ENCODE assay signal across 8 mouse cellular contexts in the genomic region with DNA sequence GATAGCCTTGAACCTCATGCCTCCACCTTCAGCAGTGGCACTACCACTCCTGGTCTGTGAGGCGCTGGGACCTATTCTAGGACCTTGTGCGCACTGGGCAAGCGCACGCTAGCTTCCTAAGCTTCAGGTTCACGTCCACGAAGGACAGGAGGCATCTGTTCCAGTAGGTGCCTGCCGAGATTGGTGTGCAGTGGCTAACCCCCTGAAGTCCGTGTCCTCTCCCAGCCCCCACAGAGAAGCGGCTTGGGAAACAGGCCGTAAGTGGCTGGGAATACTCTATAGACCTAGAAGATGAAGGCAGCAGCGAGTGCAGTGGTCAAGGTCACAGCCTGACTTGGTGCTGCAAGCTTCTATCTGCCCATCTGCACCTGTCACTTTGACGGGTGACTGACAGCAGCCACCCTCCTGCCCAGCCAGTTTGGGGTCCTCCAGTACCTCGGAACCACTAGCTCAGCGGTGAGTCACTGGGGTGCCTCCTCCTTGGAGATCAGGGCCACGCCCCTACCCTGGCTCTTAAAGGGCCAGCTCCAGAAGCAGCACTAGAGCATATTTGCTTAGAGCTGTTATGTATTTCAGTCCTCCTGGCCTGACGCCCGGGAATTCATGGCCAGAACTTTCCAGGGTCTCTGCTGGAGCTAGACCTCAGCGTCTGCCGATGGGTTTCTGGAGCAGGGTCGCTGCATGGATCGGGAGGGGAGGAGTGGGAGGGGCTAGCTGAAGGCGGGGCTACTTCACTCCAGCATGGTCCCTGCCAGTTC. TPM values are rescaled to one million over a fixed set of nuclear protein-coding genes. Genes with fewer than 3 reads are reported as not detected.
DNase-seq lines count a peak whose midpoint lies in the region; ATAC-seq and TF ChIP-seq lines count a peak whose summit lies in the region.

No protein-coding gene starts in this region.

- H3K4me1 ChIP-seq in embryonic facial prominence, embryonic 10.5 days = peaks cover 76% of the 10 kb centered on the region
- peaks cover 21% of the 10 kb centered on the region for H3K4me1 ChIP-seq in kidney, adult 2 months (ENCODE audit: control insufficient read depth, insufficient read depth, low read length)
- H3K4me1 ChIP-seq in limb, embryonic 13.5 days = peaks cover 77% of the 10 kb centered on the region
- H3K4me1 ChIP-seq in midbrain, embryonic 14.5 days (ENCODE audit: control insufficient read depth, insufficient read depth, low read length) = peaks cover 49% of the 10 kb centered on the region

- TF ChIP-seq POLR2A in kidney, adult 2 months (IDR thresholded peaks at IDR 0.05; ENCODE audit: low read depth, low read length) = no peak

- peaks cover 19% of the 10 kb centered on the region for H3K36me3 ChIP-seq in embryonic facial prominence, embryonic 10.5 days (replicated peaks)
- H3K36me3 ChIP-seq in kidney, adult 2 months (ENCODE audit: control insufficient read depth, insufficient read depth, low read length) = no peaks in the 10 kb centered on the region
- H3K36me3 ChIP-seq in limb, embryonic 13.5 days = peaks cover 7% of the 10 kb centered on the region
- H3K36me3 ChIP-seq in midbrain, embryonic 14.5 days (ENCODE audit: control insufficient read depth, insufficient read depth, low read length) = 0 out of 2 replicates have a peak, but pooled peaks cover 3% of the 10 kb centered on the region

- 14% methylated on average over 22 of the region's 22 CpGs for WGBS in embryonic facial prominence, embryonic 10.5 days
- WGBS in kidney, adult 2 months = 13% methylated on average over 22 of the region's 22 CpGs
- 14% methylated on average over 22 of the region's 22 CpGs for WGBS in limb, embryonic 13.5 days
- 12% methylated on average over 22 of the region's 22 CpGs for WGBS in midbrain, embryonic 14.5 days

- no peaks in the 10 kb centered on the region for H3K9me3 ChIP-seq in embryonic facial prominence, embryonic 10.5 days
- H3K9me3 ChIP-seq in limb, embryonic 13.5 days = no peaks in the 10 kb centered on the region
- H3K9me3 ChIP-seq in midbrain, embryonic 14.5 days (ENCODE audit: control insufficient read depth, low read length) = no peaks in the 10 kb centered on the region

- peak overlapping the region; percentile 62 for H3K4me3 ChIP-seq in embryonic facial prominence, embryonic 10.5 days
- H3K4me3 ChIP-seq in kidney, adult 2 months (ENCODE audit: insufficient read depth, low read depth, low read length) = peak overlapping the region; percentile 74
- H3K4me3 ChIP-seq in limb, embryonic 13.5 days = peak overlapping the region; percentile 45
- H3K4me3 ChIP-seq in midbrain, embryonic 14.5 days (replicated peaks; ENCODE audit: low read depth, low read length) = peak overlapping the region; percentile 30

- H3K27me3 ChIP-seq in embryonic facial prominence, embryonic 10.5 days (replicated peaks; ENCODE audit: low read depth, poor library complexity, severe bottlenecking) = no peaks in the 10 kb centered on the region
- no peaks in the 10 kb centered on the region for H3K27me3 ChIP-seq in kidney, adult 2 months (replicated peaks; ENCODE audit: control insufficient read depth, insufficient read depth, low read length)
- H3K27me3 ChIP-seq in limb, embryonic 13.5 days = no peaks in the 10 kb centered on the region
- no peaks in the 10 kb centered on the region for H3K27me3 ChIP-seq in midbrain, embryonic 14.5 days (ENCODE audit: control insufficient read depth, insufficient read depth, low read length)

- H3K27ac ChIP-seq in embryonic facial prominence, embryonic 10.5 days (replicated peaks) = peak overlapping the region; percentile 31
- peak overlapping the region; percentile 30; the same call in 1 of the 2 replicates for H3K27ac ChIP-seq in kidney, adult 2 months (ENCODE audit: insufficient read depth, low read depth, low read length)
- H3K27ac ChIP-seq in limb, embryonic 13.5 days = peak overlapping the region; percentile 39; the same call in 1 of the 2 replicates
- no peak overlapping the region for H3K27ac ChIP-seq in midbrain, embryonic 14.5 days (replicated peaks; ENCODE audit: low read depth, low read length)

- no peak for TF ChIP-seq CTCF in kidney, adult 2 months (conservative IDR thresholded peaks at IDR 0.05; ENCODE audit: insufficient read depth, insufficient read length, low read depth, low read length)

- H3K9ac ChIP-seq in limb, embryonic 13.5 days = peak overlapping the region; percentile 55
- 0 out of 2 replicates have a peak overlapping the region, but pooled peaks have one; percentile 24 for H3K9ac ChIP-seq in midbrain, embryonic 14.5 days (replicated peaks; ENCODE audit: low read length)

- H3K4me2 ChIP-seq in limb, embryonic 13.5 days (replicated peaks) = peak overlapping the region; percentile 81
- H3K4me2 ChIP-seq in midbrain, embryonic 14.5 days (ENCODE audit: low read length) = peak overlapping the region; percentile 62

- peak; percentile 83 for DNase-seq in 3T3-L1 (ENCODE audit: low read depth, low spot score)
- peak; percentile 85 for DNase-seq in adrenal gland, postnatal 10 days
- peak; percentile 64 for DNase-seq in embryonic facial prominence, embryonic 10.5 days (ENCODE audit: low spot score)
- DNase-seq in heart, adult 8-10 months (ENCODE audit: low spot score) = peak; percentile 80
- DNase-seq in kidney, adult 2 months = peak; percentile 84
- DNase-seq in midbrain, embryonic 14.5 days = peak; percentile 72
- peak; percentile 42 to 63 for DNase-seq in spleen, adult 18-20 months

- peak; percentile 82 for ATAC-seq in limb, embryonic 13.5 days (ENCODE audit: low FRiP score, low read depth)
- peak; percentile 34; the same call in 1 of the 2 replicates for ATAC-seq in midbrain, embryonic 14.5 days (ENCODE audit: low FRiP score, low TSS enrichment)

RNA-seq across cellular contexts. Expression of gene Ncs1, which starts 13.2 kb away (rescaled TPM):
- 1 to 10 TPM; 4.2 to 6.8 TPM for total RNA-seq in adrenal gland, postnatal 10 days (2021)
- 66.0 and 66.5 TPM in 2 replicates for polyA plus RNA-seq in embryonic facial prominence, embryonic 10.5 days (2016; fragmentation: Nextera tagmentation; extraction: Ambion mirVana)
- 10 to 100 TPM; 10.0 to 16.2 (median 14.1) TPM for total RNA-seq in heart, adult 8-10 months (2022)
- 3.5 and 3.9 TPM in 2 replicates for polyA plus RNA-seq in kidney, adult 2 months (2012; rRNA removed)
- polyA plus RNA-seq in limb, embryonic 13.5 days (2015; fragmentation: Nextera tagmentation; extraction: Ambion mirVana) = 46.4 and 49.6 TPM in 2 replicates
- polyA plus RNA-seq in midbrain, embryonic 14.5 days (2014; fragmentation: Nextera tagmentation; extraction: Ambion mirVana) = 167 and 185 TPM in 2 replicates

RNA-seq across cellular contexts. Expression of gene Hmcn2, which starts 55.4 kb away (rescaled TPM):
- total RNA-seq in adrenal gland, postnatal 10 days (2021) = 1 to 10 TPM; 6.4 to 9.4 TPM
- 0.15 TPM in 1 of 2 replicates, not detected in the other for polyA plus RNA-seq in embryonic facial prominence, embryonic 10.5 days (2016; fragmentation: Nextera tagmentation; extraction: Ambion mirVana)
- total RNA-seq in heart, adult 8-10 months (2022) = 1 to 10 TPM; 4.4 to 9.4 (median 7.9) TPM
- polyA plus RNA-seq in kidney, adult 2 months (2012; rRNA removed) = 14.3 and 16.4 TPM in 2 replicates
- 0.03 and 0.06 TPM in 2 replicates for polyA plus RNA-seq in limb, embryonic 13.5 days (2015; fragmentation: Nextera tagmentation; extraction: Ambion mirVana)
- polyA plus RNA-seq in midbrain, embryonic 14.5 days (2014; fragmentation: Nextera tagmentation; extraction: Ambion mirVana) = 0.08 and 0.22 TPM in 2 replicates

Comparison
In these comparisons a context has a peak if more than half of its experiments do, and no peak if none do; other contexts are left out.
1. RNA of gene Hmcn2, which starts 55.4 kb away (polyA plus RNA-seq): 14.3 to 16.4 TPM in kidney, adult 2 months; 0.08 to 0.22 TPM in midbrain, embryonic 14.5 days, 0.03 to 0.06 TPM in limb, embryonic 13.5 days and 0.15 TPM in embryonic facial prominence, embryonic 10.5 days; every median in the first group is over 10 times any median in the second.
2. Peak in every context shown above with its lines, with median percentiles within 50 percentile points of each other: DNase-seq and H3K4me3 ChIP-seq.